Mouse (Mus musculus) stomach, embryonic 16.5 days (tissue): ENCODE measurements around the gene Zfp804a. TPM values are rescaled to one million over a fixed set of nuclear protein-coding genes. Genes with fewer than 3 reads are reported as not detected.

Experiments used
- ATAC-seq: fragments of 200-750 bp; cut with Nextera tagmentation; 2 replicates; pipeline ENCODE4 v1.8.0; 2017; ENCODE audit warnings: moderate number of reproducible peaks, moderate TSS enrichment; ENCODE audit not compliant: insufficient read depth, low FRiP score
- H3K27ac ChIP-seq: fragments of 300-500 bp; sonication (generic); 2 replicates; pipeline ENCODE4 v1.5.1; 2014; ENCODE audit warnings: low read length
- H3K27me3 ChIP-seq: fragments of 300-500 bp; sonication (generic); 2 replicates; pipeline ENCODE4 v1.6.1; 2014; ENCODE audit warnings: low read length, control low read depth, mixed read lengths; ENCODE audit not compliant: control insufficient read depth, insufficient read depth
- H3K36me3 ChIP-seq: fragments of 300-500 bp; sonication (generic); 2 replicates; pipeline ENCODE4 v1.6.1; 2014; ENCODE audit warnings: low read length; ENCODE audit not compliant: control insufficient read depth, insufficient read depth
- H3K4me1 ChIP-seq: fragments of 300-500 bp; sonication (generic); 2 replicates; pipeline ENCODE4 v1.6.1; 2014; ENCODE audit warnings: low read length, control low read depth, mixed read lengths; ENCODE audit not compliant: control insufficient read depth, insufficient read depth
- H3K4me2 ChIP-seq: fragments of 300-500 bp; sonication (generic); 2 replicates; pipeline ENCODE4 v1.6.1; 2014; ENCODE audit warnings: low read depth, low read length, mixed read lengths
- H3K4me3 ChIP-seq: fragments of 300-500 bp; sonication (generic); replicated peaks from 2 replicates; pipeline ENCODE4 v1.5.1; 2014; ENCODE audit warnings: mild to moderate bottlenecking, low read length
- H3K9ac ChIP-seq: fragments of 300-500 bp; sonication (generic); 2 replicates; pipeline ENCODE4 v1.6.1; 2014; ENCODE audit warnings: low read length
- H3K9me3 ChIP-seq: fragments of 300-500 bp; sonication (generic); replicated peaks from 2 replicates; pipeline ENCODE4 v1.6.1; 2016; ENCODE audit warnings: low read length, control low read depth; ENCODE audit not compliant: control insufficient read depth
- WGBS: fragments of 180-500 bp; shearing (Covaris S2); extraction: QIAGEN DNeasy Blood & Tissue Kit; methylation state at CpG from one replicate; pipeline ENCODE4 v1.1.7; 2014; 5-methylcytosine and 5-hydroxymethylcytosine counted together
- polyA plus RNA-seq: library from polyadenylated mRNA; unstranded; fragments of >200 nt; fragmentation: Nextera tagmentation; extraction: Ambion mirVana; gene quantifications from 2 replicates; pipeline ENCODE4 v1.2.1, GENCODE M21; 2015

The Zfp804a gene
- polyA plus RNA-seq, 1 experiment from 2014 or later, result 1.6 TPM

DNA sequence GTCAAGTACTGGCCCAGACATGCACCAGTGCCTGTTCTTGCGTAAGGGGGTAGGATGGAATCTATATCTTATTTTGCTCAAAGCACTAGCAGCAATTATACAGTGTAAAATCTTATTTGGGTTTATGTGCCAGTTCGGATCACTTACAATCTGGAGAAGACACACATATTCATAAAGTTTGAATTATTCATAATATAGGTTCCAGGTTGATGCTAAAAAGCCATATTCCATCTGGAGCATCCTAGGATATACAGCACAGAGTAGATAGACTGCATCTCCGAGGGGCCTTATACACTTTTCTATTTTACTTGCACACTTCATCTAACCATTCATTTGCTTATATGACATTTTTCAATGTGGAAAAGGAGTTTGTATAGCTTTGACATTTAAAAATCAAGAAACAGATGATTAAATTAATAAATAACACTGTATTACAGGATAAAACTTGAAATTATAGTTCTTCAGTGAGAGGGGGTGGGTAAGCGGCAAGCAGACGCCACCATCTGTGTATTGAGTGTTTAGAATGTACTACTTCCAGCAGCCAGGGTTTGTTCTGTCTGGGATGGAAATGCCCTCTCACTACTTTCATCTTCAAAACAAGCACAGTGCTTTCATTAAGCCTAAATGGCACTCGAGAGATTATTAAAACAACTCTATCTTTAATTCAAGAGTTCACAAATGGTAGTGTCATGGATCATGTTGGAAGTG, 25.4 kb downstream of the Zfp804a start:
- H3K4me3 ChIP-seq, result no peak overlapping the region
- WGBS, result 75% methylated on average over 6 of the region's 6 CpGs
- no peaks in the 10 kb centered on the region for H3K9me3 ChIP-seq
- H3K27ac ChIP-seq, result no peak overlapping the region
- no peaks in the 10 kb centered on the region for H3K27me3 ChIP-seq
- no peak overlapping the region for H3K4me2 ChIP-seq
- ATAC-seq, result no peak
- no peak overlapping the region for H3K9ac ChIP-seq
- H3K4me1 ChIP-seq, result no peaks in the 10 kb centered on the region
- no peaks in the 10 kb centered on the region for H3K36me3 ChIP-seq

DNA sequence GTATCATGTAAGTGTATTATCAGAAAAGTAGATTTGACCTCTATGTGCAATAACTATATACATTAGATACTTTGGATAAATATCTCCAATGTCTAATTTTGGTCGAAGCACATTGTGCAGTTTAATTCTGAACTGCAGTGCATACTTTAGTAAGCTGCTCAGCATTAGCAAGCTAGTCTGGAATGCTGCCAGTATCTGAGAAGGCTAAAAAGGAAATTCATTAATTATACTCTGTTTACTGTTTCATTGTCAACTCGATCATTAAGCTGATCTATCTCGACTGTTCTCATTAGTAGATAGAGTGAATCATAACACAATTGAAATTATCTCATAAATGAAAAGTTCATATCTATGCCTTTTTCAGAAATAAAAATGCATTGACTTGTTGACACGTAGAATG, 27.7 kb downstream of the Zfp804a start:
- Histone ChIP-seq H3K27ac (no peak overlapping the region), H3K9ac (no peak overlapping the region), H3K9me3 (no peaks in the 10 kb centered on the region), H3K27me3 (no peaks in the 10 kb centered on the region), H3K4me1 (no peaks in the 10 kb centered on the region), H3K36me3 (no peaks in the 10 kb centered on the region), H3K4me2 (no peak overlapping the region), H3K4me3 (no peak overlapping the region)
- ATAC-seq, result no peak
- 30% methylated on average over 4 of the region's 4 CpGs for WGBS

DNA sequence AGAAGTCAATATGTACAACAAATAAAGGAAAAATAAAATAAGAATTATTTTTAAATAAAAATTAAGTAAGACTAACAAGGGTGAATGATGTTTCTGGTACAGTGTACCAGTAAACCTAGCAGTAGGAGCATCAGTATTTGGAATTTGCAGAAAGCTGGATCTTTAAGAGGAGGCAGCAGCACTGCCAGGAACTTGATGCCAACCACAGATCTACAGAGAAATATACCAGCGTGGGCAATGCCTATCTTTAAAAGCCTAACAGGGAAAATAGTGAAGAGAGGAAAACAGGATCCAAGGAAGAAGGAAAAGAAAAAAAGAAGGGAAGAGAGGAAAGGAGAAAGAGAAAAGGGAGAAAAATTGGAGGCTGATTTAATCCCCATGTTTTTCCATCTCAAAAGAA, 60.1 kb downstream of the Zfp804a start:
- H3K9me3 ChIP-seq, result no peaks in the 10 kb centered on the region
- no peaks in the 10 kb centered on the region for H3K27me3 ChIP-seq
- no peak overlapping the region for H3K9ac ChIP-seq
- no peak for ATAC-seq
- no peak overlapping the region for H3K4me2 ChIP-seq
- no peak overlapping the region for H3K27ac ChIP-seq
- H3K4me1 ChIP-seq, result no peaks in the 10 kb centered on the region
- H3K36me3 ChIP-seq, result no peaks in the 10 kb centered on the region
- no peak overlapping the region for H3K4me3 ChIP-seq
- WGBS, result 75% methylated on average over 1 of the region's 1 CpGs

DNA sequence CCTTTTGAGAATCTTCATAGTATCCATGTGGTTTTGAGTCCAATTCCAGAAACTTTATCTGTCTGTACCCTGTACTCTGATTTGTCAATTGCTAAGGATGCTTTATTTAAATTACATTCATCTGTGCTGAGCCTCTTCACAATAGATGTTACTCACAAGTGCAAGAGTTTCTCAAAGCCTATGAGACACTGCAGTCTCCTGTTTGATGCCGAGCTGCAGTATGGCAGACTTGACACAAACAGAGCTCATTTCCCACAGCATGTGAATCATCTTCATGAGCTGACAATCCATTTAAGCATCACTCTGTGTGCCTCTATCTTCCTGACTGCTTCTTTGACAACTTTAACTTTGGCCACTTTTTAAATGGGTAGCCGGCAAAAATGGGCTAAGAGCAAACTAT, 60.6 kb downstream of the Zfp804a start:
- no peak for ATAC-seq
- Histone ChIP-seq H3K27ac (no peak overlapping the region), H3K27me3 (no peaks in the 10 kb centered on the region), H3K4me2 (no peak overlapping the region), H3K9ac (no peak overlapping the region), H3K4me3 (no peak overlapping the region), H3K9me3 (no peaks in the 10 kb centered on the region), H3K4me1 (no peaks in the 10 kb centered on the region), H3K36me3 (no peaks in the 10 kb centered on the region)
- whole genome bisulfite sequencing, result 79% methylated on average over 2 of the region's 2 CpGs

DNA sequence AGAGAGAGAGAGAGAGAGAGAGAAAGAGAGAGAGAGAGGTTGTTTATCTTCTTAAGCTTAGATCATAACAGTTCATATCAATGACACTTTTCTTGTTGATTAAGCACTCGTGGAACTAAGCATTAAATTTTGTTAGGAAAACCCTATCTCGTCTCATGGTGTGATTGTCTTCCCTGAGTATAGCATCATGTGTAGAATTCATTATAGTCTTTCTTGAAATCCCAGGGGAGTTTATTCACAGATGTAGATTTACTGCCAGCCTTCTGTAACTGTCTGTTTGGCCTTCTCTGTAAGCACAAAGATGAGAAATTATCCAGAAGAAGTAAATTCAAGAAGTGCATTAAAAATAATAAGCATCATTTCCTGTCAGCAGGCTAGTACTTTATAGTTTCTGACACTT, 66.6 kb downstream of the Zfp804a start:
- Histone ChIP-seq H3K9ac (no peak overlapping the region), H3K4me3 (no peak overlapping the region), H3K9me3 (no peaks in the 10 kb centered on the region), H3K36me3 (no peaks in the 10 kb centered on the region), H3K27me3 (no peaks in the 10 kb centered on the region), H3K4me2 (no peak overlapping the region), H3K4me1 (no peaks in the 10 kb centered on the region), H3K27ac (no peak overlapping the region)
- WGBS, result 37% methylated on average over 2 of the region's 2 CpGs
- no peak for ATAC-seq

DNA sequence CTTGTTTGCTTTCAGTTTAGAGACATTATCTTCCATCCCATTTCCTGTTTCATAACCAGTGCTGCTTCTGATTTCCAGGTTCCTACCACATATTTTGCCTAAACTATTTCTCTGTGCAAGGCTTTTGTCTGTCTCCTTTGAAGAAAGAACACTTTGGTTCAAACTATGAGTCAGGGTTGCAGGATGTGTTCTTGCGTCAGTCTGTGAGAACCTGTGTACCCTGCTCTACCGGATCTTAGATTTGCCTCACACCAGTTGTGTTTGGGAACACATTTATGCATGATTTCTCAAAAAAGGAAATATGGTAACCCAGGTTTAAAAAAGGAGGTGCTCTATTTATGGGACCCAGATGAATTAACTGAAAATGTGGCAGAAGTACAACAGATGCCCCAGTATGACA, 125.7 kb downstream of the Zfp804a start:
- Histone ChIP-seq H3K4me1 (no peaks in the 10 kb centered on the region), H3K9ac (no peak overlapping the region), H3K27me3 (no peaks in the 10 kb centered on the region), H3K36me3 (no peaks in the 10 kb centered on the region), H3K4me3 (no peak overlapping the region), H3K9me3 (no peaks in the 10 kb centered on the region), H3K27ac (no peak overlapping the region), H3K4me2 (no peak overlapping the region)
- ATAC-seq, result no peak
- WGBS, result 69% methylated on average over 2 of the region's 2 CpGs

DNA sequence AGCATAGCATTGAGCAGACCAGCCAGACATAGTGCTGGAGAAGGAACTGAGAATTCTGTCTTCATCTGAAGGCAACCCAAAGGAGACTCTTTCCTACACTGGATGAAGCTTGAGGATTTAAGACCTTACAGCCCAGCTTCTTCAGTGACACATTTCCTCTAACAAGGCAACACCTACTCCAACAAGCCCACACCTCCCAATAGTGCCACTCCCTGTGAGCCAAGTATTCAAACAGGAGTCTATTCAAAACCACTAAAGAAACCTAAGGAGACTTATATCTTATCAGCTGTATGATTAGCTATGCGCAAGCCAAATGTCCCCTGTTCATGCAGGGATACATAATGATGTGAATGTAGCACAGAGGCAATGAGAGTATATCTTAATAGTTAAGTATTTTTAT, 128.0 kb downstream of the Zfp804a start:
- 79% methylated on average over 1 of the region's 1 CpGs for WGBS
- Histone ChIP-seq H3K4me3 (no peak overlapping the region), H3K9ac (no peak overlapping the region), H3K9me3 (no peaks in the 10 kb centered on the region), H3K36me3 (no peaks in the 10 kb centered on the region), H3K4me1 (no peaks in the 10 kb centered on the region), H3K27me3 (no peaks in the 10 kb centered on the region), H3K4me2 (no peak overlapping the region), H3K27ac (no peak overlapping the region)
- peak; percentile 58; the same call in 1 of the 2 replicates for ATAC-seq

DNA sequence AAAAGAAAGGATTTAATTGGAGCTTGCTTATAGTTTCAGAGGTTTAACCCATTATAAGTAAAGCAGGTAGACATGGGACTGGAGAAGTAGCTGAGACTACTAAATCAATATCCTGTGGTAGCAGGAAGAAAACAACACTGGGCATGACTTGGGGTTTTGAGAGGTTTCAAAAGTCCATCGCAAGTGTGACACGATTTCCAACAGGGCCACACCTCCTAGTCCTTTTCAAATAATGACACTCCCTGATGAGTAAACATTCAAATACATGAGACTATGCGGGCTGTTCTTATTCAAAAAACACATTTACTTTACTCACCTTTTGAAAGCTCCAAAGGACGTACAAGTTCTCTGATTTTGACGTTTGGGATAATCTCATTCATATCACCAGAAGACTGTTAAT, 146.9 kb downstream of the Zfp804a start:
- no peak overlapping the region for H3K27ac ChIP-seq
- no peaks in the 10 kb centered on the region for H3K36me3 ChIP-seq
- H3K4me2 ChIP-seq, result no peak overlapping the region
- H3K9me3 ChIP-seq, result no peaks in the 10 kb centered on the region
- H3K4me3 ChIP-seq, result no peak overlapping the region
- H3K4me1 ChIP-seq, result no peaks in the 10 kb centered on the region
- H3K9ac ChIP-seq, result no peak overlapping the region
- peak; percentile 64; the same call in 1 of the 2 replicates for ATAC-seq
- WGBS, result 56% methylated on average over 5 of the region's 5 CpGs
- no peaks in the 10 kb centered on the region for H3K27me3 ChIP-seq

DNA sequence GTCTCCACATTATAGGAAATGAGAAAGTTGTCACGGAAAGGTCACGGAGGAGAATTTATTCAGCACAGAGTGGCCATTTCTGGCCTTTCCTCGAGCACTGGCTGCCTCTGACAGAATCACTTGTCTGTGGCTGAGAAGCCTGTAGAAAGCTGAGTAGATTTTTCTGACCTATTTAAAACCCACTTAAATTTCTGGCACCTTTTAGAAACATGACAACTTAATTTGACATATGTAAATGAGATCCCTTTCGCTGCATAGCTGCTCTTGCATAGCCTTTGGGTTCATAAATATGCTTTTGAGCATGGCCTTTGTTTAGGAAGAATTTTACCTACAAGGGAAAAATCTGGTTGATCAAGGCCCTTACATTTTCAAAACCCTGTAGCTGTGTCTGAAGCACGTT, 147.6 kb downstream of the Zfp804a start:
- no peaks in the 10 kb centered on the region for H3K36me3 ChIP-seq
- H3K27ac ChIP-seq, result 0 out of 2 replicates have a peak overlapping the region, but pooled peaks have one; percentile 53
- H3K4me2 ChIP-seq, result no peak overlapping the region
- no peaks in the 10 kb centered on the region for H3K4me1 ChIP-seq
- no peak for ATAC-seq
- no peaks in the 10 kb centered on the region for H3K9me3 ChIP-seq
- H3K4me3 ChIP-seq, result no peak overlapping the region
- H3K27me3 ChIP-seq, result no peaks in the 10 kb centered on the region
- WGBS, result 72% methylated on average over 5 of the region's 5 CpGs
- no peak overlapping the region for H3K9ac ChIP-seq
